Mouse (Mus musculus) frontal cortex, postnatal 14 days (tissue): ENCODE data around the gene 1700029P11Rik.

Experiments used
- DNase-seq, 2 experiments: peaks; one replicate each; pipeline ENCODE4 v3.0.0; 2022; ENCODE audit warnings: low spot score in 2 of 2

1700029P11Rik gene

DNA sequence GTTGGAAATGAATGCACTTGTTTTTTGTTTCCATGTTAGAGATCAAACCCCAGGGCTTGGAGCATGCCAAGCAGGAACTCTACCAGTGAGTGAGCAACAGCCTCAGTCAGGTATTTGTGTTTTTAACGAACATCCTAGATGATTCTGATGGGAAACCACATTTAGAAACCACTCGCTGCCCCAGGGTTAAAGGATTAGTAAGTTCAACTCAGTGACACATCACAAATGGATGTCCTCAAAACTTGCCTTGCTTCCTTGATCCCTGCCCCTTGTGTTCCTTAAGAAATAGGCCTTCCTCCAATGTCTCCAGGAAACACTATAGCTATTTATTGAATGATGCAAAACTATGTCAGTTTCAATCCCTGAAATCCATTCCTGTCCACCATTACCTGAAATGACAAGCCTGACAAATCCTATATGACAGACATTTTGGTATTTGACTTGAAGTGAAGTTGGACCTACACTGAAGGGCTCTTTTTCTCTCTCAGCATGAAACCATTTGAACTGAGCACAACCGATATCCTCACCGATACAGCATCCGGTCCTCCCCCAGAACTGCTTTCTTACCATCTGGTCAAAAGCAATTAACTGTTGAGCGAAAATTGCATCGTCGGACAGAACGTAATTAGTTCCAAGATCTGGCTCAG, 34.5 kb downstream of the 1700029P11Rik start:
- no peak for DNase-seq

- peak; percentile 24 to 25 for DNase-seq
These were observed 35.2 kb downstream of the 1700029P11Rik start for GRCm38 (mm10) chr15:82015392-82016100.

DNA sequence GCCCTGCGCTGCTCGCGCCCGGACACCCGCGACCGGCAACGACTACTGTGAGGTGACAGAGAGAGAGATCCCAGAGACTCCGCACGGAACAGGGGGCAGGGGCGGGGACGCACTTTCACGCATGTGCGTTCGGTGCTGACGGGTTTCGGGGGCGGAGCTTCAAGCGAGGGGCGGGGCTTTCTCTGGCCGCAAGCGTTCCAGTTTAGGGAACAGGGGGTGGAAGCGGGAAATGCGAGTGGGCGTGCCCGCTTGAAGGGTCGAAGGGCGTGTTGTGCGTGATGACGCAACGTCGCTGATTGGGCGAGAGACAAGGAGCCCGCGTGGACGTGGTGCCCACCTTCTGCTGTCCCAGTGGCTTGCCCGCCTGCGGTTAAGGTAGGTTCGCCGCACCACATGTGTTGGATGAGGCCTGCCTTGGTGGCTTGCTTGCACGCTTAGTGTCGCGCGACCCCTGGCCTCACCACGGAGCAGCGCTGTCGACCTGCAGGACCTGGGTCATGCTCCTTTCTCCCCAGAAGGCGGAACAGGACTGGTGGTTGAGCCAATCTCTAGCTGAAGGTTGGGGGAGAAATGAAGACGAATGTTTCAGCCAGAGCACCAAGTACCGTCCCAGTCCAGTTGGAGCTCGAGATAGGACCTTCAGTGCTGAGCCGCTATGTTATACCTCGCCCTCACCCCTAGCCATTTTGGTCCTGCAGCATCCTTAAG, 35.9 kb downstream of the 1700029P11Rik start:
- DNase-seq, result peak; percentile 99 to 100

DNA sequence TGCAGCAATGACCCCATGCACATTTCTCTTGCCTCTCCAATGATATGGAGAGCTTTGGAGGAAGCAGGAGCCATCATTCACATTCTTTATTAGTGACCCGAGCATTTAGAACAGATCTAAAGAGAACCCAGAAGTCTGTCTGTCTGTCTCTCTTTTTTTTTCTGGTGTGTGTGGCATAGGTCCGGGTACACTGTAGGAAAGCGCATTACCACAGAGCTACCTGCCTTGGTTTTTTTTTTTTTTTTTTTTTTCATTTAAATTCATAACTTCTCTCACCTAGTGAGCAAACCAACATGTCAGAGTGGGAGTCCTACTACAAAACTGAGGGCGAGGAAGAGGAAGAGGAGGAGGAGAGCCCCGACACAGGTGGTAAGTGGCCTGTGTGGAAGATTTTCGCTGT, 36.5 kb downstream of the 1700029P11Rik start:
- DNase-seq, result no peak

DNA sequence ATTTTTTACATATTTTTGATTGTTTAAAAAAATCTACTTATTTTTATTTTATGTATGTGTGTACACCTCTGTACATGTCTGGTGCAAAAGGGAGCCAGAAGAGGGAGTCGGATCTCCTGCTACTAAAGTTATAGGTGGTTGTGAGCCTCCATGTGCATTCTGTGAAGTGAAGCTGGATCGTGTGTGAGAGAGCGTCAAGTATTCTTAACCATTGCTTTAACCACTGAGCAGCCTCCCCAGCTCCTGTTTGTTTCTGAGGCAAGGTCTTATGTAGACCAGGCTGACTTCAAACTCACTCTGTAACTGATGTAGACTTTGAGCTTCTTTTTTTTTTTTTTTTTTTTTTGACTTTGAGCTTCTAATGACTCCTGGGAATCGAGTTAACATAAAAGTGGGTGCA, 37.1 kb downstream of the 1700029P11Rik start:
- DNase-seq, result no peak

DNA sequence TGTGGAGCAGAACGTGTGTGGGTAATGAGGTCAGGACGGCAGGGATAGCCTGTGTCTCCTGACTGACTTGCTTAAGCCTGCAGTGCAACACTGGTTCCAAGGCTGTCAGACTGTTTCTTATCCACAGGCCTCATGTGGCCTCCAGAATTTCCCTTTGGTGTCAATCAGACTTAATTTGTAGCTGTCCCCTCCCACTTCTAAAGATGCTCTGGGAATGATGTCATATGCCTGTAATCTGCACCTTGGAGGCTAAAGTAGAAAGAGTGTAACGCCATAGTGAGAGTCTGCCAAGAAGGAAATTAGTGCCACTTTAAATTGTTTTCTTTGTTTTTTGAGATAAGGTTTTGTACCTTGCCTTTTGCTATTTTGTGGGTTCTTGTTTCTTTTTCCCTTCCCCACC, 38.9 kb downstream of the 1700029P11Rik start:
- no peak for DNase-seq

GRCm38 (mm10) chr15:82022535-82023088, 42.3 kb downstream of the 1700029P11Rik start:
- no peak for DNase-seq

DNA sequence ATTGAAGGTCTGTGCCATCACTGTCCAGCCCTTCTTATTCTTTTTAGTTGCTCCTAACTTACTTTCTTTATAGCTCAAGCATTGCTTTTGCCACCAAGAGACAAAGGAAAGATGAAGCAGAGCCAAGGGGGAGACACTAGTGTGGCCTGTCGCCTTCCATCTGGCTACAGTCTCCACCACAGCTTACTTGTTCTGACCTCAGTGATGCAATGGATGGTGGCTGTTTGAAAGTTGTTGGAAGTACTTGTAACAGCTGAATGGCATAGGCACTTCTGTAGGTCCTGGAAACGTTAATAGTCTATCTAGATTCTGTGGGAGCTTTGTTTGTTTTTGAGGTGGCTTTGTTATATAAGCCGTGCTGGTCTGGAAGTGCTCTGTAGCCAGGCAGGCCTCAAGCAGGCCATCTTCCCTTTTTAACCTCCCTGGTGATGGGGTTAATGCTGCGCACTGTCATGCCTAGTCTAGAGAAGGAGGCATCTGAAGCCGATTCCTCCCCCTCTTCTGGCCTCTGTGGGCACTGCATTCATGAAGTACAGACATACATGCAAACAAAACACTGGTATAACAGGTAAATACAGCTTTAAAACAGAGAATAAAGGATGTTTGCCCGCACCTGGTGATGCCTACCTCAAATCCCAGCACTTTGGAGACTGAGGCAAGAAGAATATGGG, 43.8 kb downstream of the 1700029P11Rik start:
- no peak for DNase-seq

DNA sequence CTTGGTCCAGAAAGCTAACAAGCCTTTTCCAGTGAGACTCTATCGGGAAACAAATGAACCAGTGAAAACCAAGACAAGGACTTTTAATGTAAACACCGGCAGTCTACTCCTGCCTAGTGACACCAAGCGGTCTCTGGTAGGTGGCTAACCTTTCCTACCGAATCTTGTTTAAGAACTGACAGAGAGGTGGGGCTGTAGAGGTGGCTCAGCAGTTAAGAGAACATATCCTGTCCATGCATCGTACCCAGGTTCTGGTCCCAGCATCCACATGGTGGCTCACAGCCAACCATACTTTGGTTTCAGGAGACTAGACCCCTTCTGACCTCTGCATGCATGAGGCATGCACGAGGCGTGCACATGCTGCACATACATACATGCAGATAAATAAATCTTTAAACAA, 46.9 kb downstream of the 1700029P11Rik start:
- no peak for DNase-seq

DNA sequence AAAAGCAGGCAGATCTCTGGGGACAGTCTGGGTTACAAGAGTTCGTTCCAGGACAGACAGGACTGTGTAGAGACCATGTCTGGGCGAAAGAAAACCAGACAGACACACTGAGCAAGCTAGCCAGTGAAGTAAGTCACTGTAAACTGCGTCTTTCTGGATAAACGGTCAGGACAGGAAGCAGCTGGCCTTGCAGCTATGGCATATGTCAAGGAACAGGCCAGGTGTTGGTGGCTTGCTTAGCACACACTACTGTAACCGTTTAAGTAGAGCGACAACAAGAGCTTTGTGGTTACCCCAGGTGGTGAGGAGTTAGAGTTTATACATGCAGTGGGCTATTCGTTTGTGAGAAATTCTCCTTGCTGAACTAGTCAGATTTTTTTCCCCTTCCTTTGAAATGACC, 47.4 kb downstream of the 1700029P11Rik start:
- DNase-seq, result no peak
